Mouse (Mus musculus) ES-E14 (cell line): ENCODE results near the gene Cenpn.

Experiments
- CHD2 ChIP-seq: IDR thresholded peaks from 2 replicates; pipeline ENCODE4 v1.6.1; 2014; ENCODE audit warnings: mild to moderate bottlenecking, low read depth, low read length, inconsistent platforms
- MAFK ChIP-seq: IDR thresholded peaks from 2 replicates; pipeline ENCODE4 v1.6.1; 2014; ENCODE audit warnings: mild to moderate bottlenecking, low read depth, low read length, inconsistent platforms; ENCODE audit not compliant: insufficient read depth
- ZC3H11A ChIP-seq: IDR thresholded peaks from 2 replicates; pipeline ENCODE4 v1.6.1; 2012; ENCODE audit warnings: low read depth, mild to moderate bottlenecking, inconsistent platforms, low read length, borderline replicate concordance

GRCm38 (mm10) chr8:116893938-116894337 is 27.6 kb upstream of the Cenpn start:
- TF ChIP-seq ZC3H11A (no peak), CHD2 (no peak), MAFK (no peak)
